Mouse (Mus musculus): ENCODE data around the gene Ntrk1. TPM values are rescaled to one million over a fixed set of nuclear protein-coding genes. Genes with fewer than 3 reads are reported as not detected.

Ntrk1 gene
- polyA plus RNA-seq, 1 experiment: not detected

GRCm38 (mm10) chr3:87733098-87733497, 61.9 kb downstream of the Ntrk1 start:
- no peak overlapping the region for H3K27ac ChIP-seq (ENCODE audit: insufficient read depth, low read depth, low read length)
- TF ChIP-seq POLR2A (IDR thresholded peaks at IDR 0.05; ENCODE audit: insufficient read depth, low read depth, low read length) (no peak), CTCF (IDR thresholded peaks at IDR 0.05; ENCODE audit: insufficient read depth, low read depth, low read length) (no peak)
- H3K4me1 ChIP-seq (ENCODE audit: control insufficient read depth, insufficient read depth, low read length): no peaks in the 10 kb centered on the region
- H3K4me3 ChIP-seq (ENCODE audit: insufficient read depth, low read depth, low read length): no peak overlapping the region
- WGBS: 86% methylated on average over 4 of the region's 4 CpGs

- TF ChIP-seq POLR2A (IDR thresholded peaks at IDR 0.05; ENCODE audit: insufficient read depth, low read depth, low read length) (no peak), CTCF (IDR thresholded peaks at IDR 0.05; ENCODE audit: insufficient read depth, low read depth, low read length) (no peak)
- Histone ChIP-seq H3K4me1 (ENCODE audit: control insufficient read depth, insufficient read depth, low read length) (no peaks in the 10 kb centered on the region), H3K27ac (ENCODE audit: insufficient read depth, low read depth, low read length) (no peak overlapping the region), H3K4me3 (ENCODE audit: insufficient read depth, low read depth, low read length) (no peak overlapping the region)
- 92% methylated on average over 6 of the region's 6 CpGs for WGBS
Observed at GRCm38 (mm10) chr3:87728696-87729095, 66.3 kb downstream of the Ntrk1 start.

Other genes starting within 250 kb of the Ntrk1 start
- not detected in 2 replicates for gene Arhgef11, start 177.6 kb downstream of the Ntrk1 start, polyA plus RNA-seq (2012; ENCODE audit: insufficient read depth, insufficient read length, low replicate concordance, missing spikeins)
- not detected in 2 replicates for gene Lrrc71, start 46.5 kb downstream of the Ntrk1 start, polyA plus RNA-seq (2012; ENCODE audit: insufficient read depth, insufficient read length, low replicate concordance, missing spikeins)
- not detected in 2 replicates for gene Insrr, start 1.8 kb upstream of the Ntrk1 start, polyA plus RNA-seq (2012; ENCODE audit: insufficient read depth, insufficient read length, low replicate concordance, missing spikeins)
- not detected in 2 replicates for gene Pear1, start 29.1 kb upstream of the Ntrk1 start, polyA plus RNA-seq (2012; ENCODE audit: insufficient read depth, insufficient read length, low replicate concordance, missing spikeins)
- gene Sh2d2a, start 51.6 kb upstream of the Ntrk1 start, polyA plus RNA-seq (2012; ENCODE audit: insufficient read depth, insufficient read length, low replicate concordance, missing spikeins): not detected in 2 replicates
- gene Prcc, start 90.4 kb upstream of the Ntrk1 start, polyA plus RNA-seq (2012; ENCODE audit: insufficient read depth, insufficient read length, low replicate concordance, missing spikeins): not detected in 2 replicates
- 549 TPM in 1 of 2 replicates, not detected in the other for gene Hdgf, start 111.2 kb upstream of the Ntrk1 start, polyA plus RNA-seq (2012; ENCODE audit: insufficient read depth, insufficient read length, low replicate concordance, missing spikeins)
- gene Mrpl24, start 124.3 kb upstream of the Ntrk1 start, polyA plus RNA-seq (2012; ENCODE audit: insufficient read depth, insufficient read length, low replicate concordance, missing spikeins): not detected in 2 replicates
- gene Isg20l2, start 135.2 kb upstream of the Ntrk1 start, polyA plus RNA-seq (2012; ENCODE audit: insufficient read depth, insufficient read length, low replicate concordance, missing spikeins): not detected in 2 replicates
- not detected in 2 replicates for gene Rrnad1, start 135.6 kb upstream of the Ntrk1 start, polyA plus RNA-seq (2012; ENCODE audit: insufficient read depth, insufficient read length, low replicate concordance, missing spikeins)
- not detected in 2 replicates for gene Crabp2, start 153.5 kb upstream of the Ntrk1 start, polyA plus RNA-seq (2012; ENCODE audit: insufficient read depth, insufficient read length, low replicate concordance, missing spikeins)
- not detected in 2 replicates for gene Nes, start 175.9 kb upstream of the Ntrk1 start, polyA plus RNA-seq (2012; ENCODE audit: insufficient read depth, insufficient read length, low replicate concordance, missing spikeins)
- not detected in 2 replicates for gene Bcan, start 205.1 kb upstream of the Ntrk1 start, polyA plus RNA-seq (2012; ENCODE audit: insufficient read depth, insufficient read length, low replicate concordance, missing spikeins)
- not detected in 2 replicates for gene Hapln2, start 232.4 kb upstream of the Ntrk1 start, polyA plus RNA-seq (2012; ENCODE audit: insufficient read depth, insufficient read length, low replicate concordance, missing spikeins)
- not detected in 2 replicates for gene Gpatch4, start 247.9 kb upstream of the Ntrk1 start, polyA plus RNA-seq (2012; ENCODE audit: insufficient read depth, insufficient read length, low replicate concordance, missing spikeins)

Measured in olfactory bulb, adult 2 months (tissue).